Mouse (Mus musculus) heart, postnatal 25 days (tissue): ENCODE data around the gene Hoxc8. TPM values are rescaled to one million over a fixed set of nuclear protein-coding genes. Genes with fewer than 3 reads are reported as not detected.

ENCODE experiments used
- DNase-seq: peaks from one replicate; pipeline ENCODE4 v3.0.0; 2022; ENCODE audit warnings: low spot score
- intact Hi-C: fragments of 180-260 bp; cut with DNase I; formaldehyde crosslinking; loops from one replicate; pipeline ENCODE4 v1.15.1; 2025
- total RNA-seq, 2 experiments: library from RNA; stranded (reverse); gene quantifications; 2 replicates each; pipeline ENCODE4 v1.2.3; 2021

Gene Hoxc8
- total RNA-seq: not detected

- no peak for DNase-seq
- intact Hi-C loops: no loop called here
Observed at GRCm38 (mm10) chr15:102990461-102991397, at the start of gene Hoxc8. Gene Hoxc8, plus strand, starts transcription at chr15:102990607.

DNA sequence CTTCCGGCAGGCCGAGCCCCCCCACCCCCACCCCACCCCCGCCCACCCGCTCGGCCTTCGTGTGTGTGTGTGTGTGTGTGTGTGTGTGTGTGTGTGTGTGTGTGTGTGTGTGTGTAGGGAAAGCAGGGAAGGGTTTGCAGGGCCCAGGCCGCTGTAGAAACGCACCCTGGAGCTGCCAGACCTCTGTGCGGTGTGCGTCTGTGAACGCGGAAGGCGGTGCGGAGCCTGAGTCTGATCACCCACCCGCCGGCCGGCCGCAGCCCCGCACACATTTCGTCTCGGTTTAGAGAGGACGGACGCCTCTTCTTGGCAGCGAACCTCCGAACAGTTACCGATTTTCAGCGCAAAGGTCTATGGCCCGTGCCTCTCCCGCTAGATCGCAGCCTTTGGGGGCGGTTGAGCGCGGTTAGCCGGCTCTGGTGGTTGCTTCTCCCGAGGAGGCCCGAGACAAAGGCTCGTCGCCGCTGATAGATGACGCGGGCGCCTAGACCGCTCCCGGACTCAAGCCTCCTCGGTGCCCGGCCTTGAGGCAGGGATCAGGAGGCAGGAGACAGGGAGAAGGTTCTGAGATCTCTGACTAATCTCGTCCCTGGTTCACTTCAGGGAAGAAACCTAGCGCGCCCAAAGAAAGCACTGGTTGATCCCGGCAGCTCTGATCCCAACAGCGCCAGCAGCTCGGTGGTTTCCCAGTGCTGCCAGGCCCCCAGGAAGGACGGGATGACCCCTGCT lies 47.5 kb upstream of the Hoxc8 start:
- intact Hi-C loops: no loop called here
- DNase-seq: no peak

DNA sequence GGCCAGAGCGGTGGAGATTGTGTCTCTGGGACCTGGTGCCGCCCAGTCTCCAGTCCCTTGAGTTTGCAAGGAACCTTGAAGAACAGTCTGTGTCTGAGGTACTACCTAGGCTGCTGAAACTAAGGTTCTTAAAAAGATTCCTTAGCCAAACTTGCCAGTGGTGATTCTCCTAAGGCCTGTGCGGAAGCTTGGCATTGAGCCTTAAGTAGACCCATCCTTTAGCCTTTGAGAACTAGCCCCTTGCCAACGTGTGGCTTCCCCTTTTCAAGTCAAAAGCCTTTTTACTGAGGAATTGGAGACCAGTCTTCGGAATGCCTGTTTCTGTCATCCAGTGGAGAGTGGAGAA lies 47.0 kb upstream of the Hoxc8 start:
- intact Hi-C loops: no loop called here
- DNase-seq: no peak

DNA sequence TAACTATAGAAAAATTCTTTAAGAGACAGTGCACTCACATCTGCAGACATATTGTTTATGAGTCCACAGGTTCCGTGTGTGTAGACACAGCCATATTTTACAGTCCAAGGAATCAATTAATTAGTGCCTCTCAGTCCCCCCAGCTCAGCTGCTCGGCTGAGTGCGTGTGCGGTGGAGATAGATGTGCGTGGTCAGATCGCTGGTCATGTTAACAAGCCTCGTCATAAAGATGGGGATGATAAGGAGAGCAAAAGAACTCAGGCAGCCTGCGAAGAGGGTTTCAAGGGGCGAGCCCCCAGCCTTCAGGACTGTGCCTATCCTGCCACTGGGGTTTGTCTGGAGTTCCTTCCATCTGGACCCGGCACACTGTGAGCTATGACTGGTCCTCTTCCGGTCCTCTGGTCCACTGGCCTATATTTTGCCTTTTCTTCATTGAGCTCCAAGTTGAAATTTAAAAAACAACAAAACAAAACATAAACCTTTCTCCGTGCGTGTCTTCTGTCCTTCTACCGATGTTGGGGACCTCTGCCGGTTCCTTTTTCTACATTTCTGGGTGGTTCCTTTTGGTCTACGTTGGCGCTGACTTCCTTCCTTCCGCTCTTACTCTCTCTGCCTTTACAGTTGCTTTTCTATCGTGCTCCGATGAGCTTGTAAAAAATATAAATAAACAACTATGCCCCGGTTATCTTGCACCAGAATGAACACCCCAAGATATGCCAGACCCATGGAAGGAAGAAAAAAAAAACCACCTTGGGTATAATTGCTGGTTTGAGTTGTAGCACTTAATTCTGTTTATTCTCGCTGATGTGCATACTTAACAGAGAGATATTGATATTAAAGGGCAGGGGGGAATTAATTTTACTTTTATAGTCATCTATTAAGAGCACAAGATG lies 45.0 kb upstream of the Hoxc8 start:
- intact Hi-C loops: no loop called here
- no peak for DNase-seq

- DNase-seq: no peak
- intact Hi-C loops: no loop called here
Observed at GRCm38 (mm10) chr15:102947276-102947675, 43.1 kb upstream of the Hoxc8 start.

DNA sequence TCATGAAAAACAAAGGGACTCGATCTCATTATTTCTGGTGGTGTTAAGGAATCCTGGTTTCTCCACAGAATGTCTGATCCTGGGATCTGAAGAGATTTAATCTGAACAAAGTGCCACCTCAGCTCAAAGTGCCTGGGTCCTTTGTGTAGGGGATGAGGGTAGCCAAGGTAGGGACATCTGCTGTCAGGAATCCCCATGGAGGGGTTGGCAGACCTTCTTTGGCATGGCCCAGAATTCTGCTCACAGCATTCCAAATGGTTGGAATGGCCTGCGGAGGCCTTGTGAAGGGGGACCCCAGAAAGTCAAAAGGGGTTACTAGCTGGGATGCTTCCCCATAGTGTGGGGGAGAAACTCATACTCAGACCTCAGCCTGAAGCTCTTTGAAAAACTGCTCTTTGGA lies 41.6 kb upstream of the Hoxc8 start:
- intact Hi-C loops: no loop called here
- DNase-seq: no peak

DNA sequence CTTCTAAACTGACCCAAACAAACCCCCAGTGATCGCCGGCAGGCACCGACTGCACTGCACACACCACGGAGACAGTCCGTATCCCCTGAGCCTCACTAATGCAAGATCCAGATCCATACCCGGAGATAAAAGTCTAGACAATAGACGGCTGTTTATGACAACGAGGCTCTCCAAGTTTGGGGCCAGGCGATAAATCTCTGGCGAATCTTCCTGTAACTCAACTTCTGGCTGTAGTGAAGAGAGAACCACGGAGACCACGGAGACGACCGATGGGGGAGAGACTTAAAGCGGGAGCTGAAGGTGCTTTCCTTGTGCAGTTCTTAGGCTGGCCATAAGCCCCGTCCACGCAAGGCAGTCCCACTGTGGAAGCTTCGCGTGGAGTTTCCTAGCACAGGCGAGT lies 40.7 kb upstream of the Hoxc8 start:
- DNase-seq: no peak
- intact Hi-C loops: loop anchor here (10.0 kb wide), 1 partner anchor 255 kb away; no protein-coding TSS in a partner anchor

- intact Hi-C loops: loop anchor here (10.0 kb wide), 1 partner anchor 256 kb away; no protein-coding TSS in a partner anchor
- no peak for DNase-seq
Observed at GRCm38 (mm10) chr15:102950877-102951276, 39.5 kb upstream of the Hoxc8 start.

- DNase-seq: no peak
- intact Hi-C loops: loop anchor here (10.0 kb wide), 1 partner anchor 259 kb away; no protein-coding TSS in a partner anchor
Observed at GRCm38 (mm10) chr15:102953561-102953960, 36.8 kb upstream of the Hoxc8 start.

- intact Hi-C loops: loop anchor here (10.0 kb wide), 1 partner anchor 260 kb away; no protein-coding TSS in a partner anchor
- no peak for DNase-seq
Observed at GRCm38 (mm10) chr15:102954192-102955006, 36.0 kb upstream of the Hoxc8 start, which contains the start of gene Hoxc11. Gene Hoxc11, plus strand, starts transcription at chr15:102954427.

GRCm38 (mm10) chr15:102955007-102955382 lies 35.4 kb upstream of the Hoxc8 start:
- DNase-seq: no peak
- intact Hi-C loops: loop anchor here (10.0 kb wide), 1 partner anchor 260 kb away; no protein-coding TSS in a partner anchor

DNA sequence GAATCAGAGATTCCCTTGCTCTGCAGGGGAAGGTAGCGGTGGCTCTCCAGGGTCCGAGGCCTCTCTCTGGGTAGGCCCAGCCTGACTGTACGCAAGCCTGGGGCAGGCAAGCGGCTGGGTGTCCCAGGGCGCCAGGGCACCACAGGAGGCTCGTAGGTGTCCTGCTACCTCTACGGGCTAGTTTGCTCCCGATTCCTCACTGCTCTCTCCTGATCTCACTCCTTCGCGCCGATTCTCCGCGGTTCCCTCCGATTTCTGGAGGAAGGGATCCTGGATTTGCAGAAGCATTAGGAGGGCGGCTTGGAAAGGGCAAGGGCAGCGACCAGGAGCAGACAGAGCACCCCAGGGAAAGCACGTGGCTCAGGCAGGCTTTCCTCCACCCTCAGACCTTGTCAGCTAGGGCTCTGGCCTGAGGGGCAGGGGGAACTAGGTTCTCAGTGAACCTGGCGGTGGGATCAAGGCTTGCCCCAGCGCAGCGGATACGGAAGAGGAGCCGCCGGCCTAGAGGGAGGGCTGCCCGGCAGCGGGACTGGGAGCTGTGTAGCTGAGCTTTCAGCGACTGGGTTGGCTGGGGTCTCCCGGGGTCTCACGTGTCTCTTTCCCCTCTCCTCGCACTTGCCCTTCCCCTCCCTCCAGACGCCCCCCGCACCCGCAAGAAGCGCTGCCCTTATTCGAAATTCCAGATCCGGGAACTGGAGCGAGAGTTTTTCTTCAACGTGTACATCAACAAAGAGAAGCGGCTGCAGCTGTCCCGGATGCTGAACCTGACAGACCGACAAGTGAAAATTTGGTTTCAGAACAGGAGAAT lies 34.4 kb upstream of the Hoxc8 start:
- intact Hi-C loops: loop anchor here (10.0 kb wide), 1 partner anchor 261 kb away; no protein-coding TSS in a partner anchor
- DNase-seq: no peak

- no peak for DNase-seq
- intact Hi-C loops: loop anchor here (10.0 kb wide), 1 partner anchor 262 kb away; no protein-coding TSS in a partner anchor
Observed at GRCm38 (mm10) chr15:102956906-102957305, 33.5 kb upstream of the Hoxc8 start.

GRCm38 (mm10) chr15:102959663-102960191 lies 30.7 kb upstream of the Hoxc8 start:
- intact Hi-C loops: loop anchor here (10.0 kb wide), 1 partner anchor 265 kb away; no protein-coding TSS in a partner anchor
- DNase-seq: no peak

DNA sequence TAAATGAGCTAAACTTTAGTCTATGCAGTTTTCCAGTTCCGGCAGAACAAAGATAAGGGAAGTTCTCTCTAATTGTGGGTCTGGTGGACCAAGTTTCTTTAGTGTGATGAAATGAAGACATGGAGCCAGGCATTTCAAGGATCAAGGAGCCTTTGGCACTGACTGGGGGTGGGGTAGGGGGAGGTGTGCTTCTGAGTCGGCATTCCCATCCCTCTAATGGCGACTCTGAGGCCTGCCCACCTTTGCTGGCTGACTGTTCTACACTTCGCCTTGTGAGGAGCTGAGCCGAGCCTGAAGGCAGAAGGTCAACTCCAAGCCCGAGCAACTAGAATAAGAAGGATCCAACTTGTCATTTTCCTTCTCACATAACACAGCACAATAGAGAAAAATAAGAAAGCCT lies 28.7 kb upstream of the Hoxc8 start:
- intact Hi-C loops: no loop called here
- no peak for DNase-seq

DNA sequence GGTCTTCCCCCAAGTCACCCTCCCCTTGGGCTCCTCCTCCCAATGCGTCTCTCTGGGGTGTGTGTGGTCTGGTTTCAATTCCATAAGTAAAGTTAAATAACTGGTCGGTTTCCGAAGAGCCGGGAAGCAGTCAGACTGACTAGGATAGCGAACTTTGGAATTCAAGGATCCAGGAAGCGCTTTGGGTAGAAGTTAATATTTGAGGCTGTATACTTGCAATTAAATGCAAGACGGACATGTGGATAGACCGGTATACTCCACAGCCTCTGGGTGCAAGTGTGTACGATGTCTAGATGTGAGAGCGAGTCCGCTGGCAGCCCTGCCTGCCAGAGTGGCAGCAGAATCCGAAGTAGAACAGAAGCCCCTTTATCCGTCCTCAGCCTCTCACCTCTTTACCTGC lies 27.9 kb upstream of the Hoxc8 start:
- intact Hi-C loops: no loop called here
- DNase-seq: no peak

DNA sequence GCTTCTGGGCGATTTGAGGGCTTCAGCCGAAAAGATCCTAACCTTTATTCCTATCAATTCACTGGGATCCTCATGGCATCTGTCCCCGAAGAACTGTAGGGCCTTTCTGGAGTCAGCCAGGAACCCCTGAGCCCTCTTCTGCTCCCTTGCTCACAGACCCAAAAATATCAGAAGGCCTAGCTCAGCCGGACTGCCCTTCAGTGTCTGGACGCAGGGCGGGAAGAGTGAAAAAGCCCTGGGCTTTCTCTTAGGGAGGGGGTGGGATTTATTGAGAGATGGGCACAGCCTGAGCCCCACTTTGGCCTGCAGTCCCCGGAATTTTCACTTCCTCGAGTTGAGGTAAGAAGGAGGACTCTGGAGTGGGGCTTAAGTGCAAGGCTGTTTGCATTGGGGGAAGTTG lies 27.1 kb upstream of the Hoxc8 start:
- intact Hi-C loops: no loop called here
- no peak for DNase-seq
